Mouse (Mus musculus) urinary bladder, postnatal 36 days (tissue): ENCODE results near the gene Nabp2.

Experiments used
- DNase-seq, 2 experiments: peaks; one replicate each; pipeline ENCODE4 v3.0.0; 2022; ENCODE audit warnings: low spot score in 2 of 2, mixed read lengths in 1 of 2

The Nabp2 gene

GRCm38 (mm10) chr10:128429454-128429853 is 18.2 kb upstream of the Nabp2 start:
- DNase-seq: no peak

- no peak for DNase-seq
Observed at GRCm38 (mm10) chr10:128429052-128429451, 17.8 kb upstream of the Nabp2 start.

- no peak for DNase-seq
Observed at GRCm38 (mm10) chr10:128425260-128425659, 14.0 kb upstream of the Nabp2 start.

- DNase-seq: no peak
Observed at GRCm38 (mm10) chr10:128424604-128425003, 13.3 kb upstream of the Nabp2 start.

- no peak for DNase-seq
Observed at GRCm38 (mm10) chr10:128422426-128422825, 11.1 kb upstream of the Nabp2 start.

GRCm38 (mm10) chr10:128414848-128415247 is 3.6 kb upstream of the Nabp2 start:
- DNase-seq: no peak

- DNase-seq: no peak
Observed at GRCm38 (mm10) chr10:128413076-128413475, 1.8 kb upstream of the Nabp2 start.

- DNase-seq: no peak
Observed at GRCm38 (mm10) chr10:128412558-128412957, 1.3 kb upstream of the Nabp2 start.

- DNase-seq: peak in 1 of 2 experiments; percentile 27
Observed at GRCm38 (mm10) chr10:128412055-128412381, 726 bp upstream of the Nabp2 start.

GRCm38 (mm10) chr10:128410560-128410845 is 789 bp downstream of the Nabp2 start:
- DNase-seq: no peak

GRCm38 (mm10) chr10:128409692-128410559 is 1.4 kb downstream of the Nabp2 start:
- DNase-seq: peak; percentile 93 to 97

GRCm38 (mm10) chr10:128408591-128409535 is 2.4 kb downstream of the Nabp2 start:
- DNase-seq: no peak

GRCm38 (mm10) chr10:128403931-128404330 is 7.4 kb downstream of the Nabp2 start:
- DNase-seq: no peak

GRCm38 (mm10) chr10:128401638-128402037 is 9.7 kb downstream of the Nabp2 start:
- no peak for DNase-seq

- no peak for DNase-seq
Observed at GRCm38 (mm10) chr10:128401056-128401455, 10.2 kb downstream of the Nabp2 start, which contains the start of gene Slc39a5. Gene Slc39a5 (minus strand): TSS chr10:128401229.

- DNase-seq: no peak
Observed at GRCm38 (mm10) chr10:128400338-128400737, 11.0 kb downstream of the Nabp2 start.

- DNase-seq: no peak
Observed at GRCm38 (mm10) chr10:128397466-128397865, 13.8 kb downstream of the Nabp2 start.

GRCm38 (mm10) chr10:128396716-128397264 is 14.5 kb downstream of the Nabp2 start:
- no peak for DNase-seq

GRCm38 (mm10) chr10:128396017-128396673 is 15.1 kb downstream of the Nabp2 start:
- DNase-seq: no peak

- no peak for DNase-seq
Observed at GRCm38 (mm10) chr10:128391850-128392249, 19.4 kb downstream of the Nabp2 start.

- no peak for DNase-seq
Observed at GRCm38 (mm10) chr10:128390366-128390765, 20.9 kb downstream of the Nabp2 start.

- DNase-seq: no peak
Observed at GRCm38 (mm10) chr10:128389570-128389969, 21.7 kb downstream of the Nabp2 start.
